20 mouse cellular contexts compared by ENCODE assay signal in genomic region chr1:34812407-34813247, GRCm38 (mm10). TPM values are rescaled to one million over a fixed set of nuclear protein-coding genes. Genes with fewer than 3 reads are reported as not detected.
DNase-seq lines count a peak whose midpoint lies in the region; ATAC-seq and TF ChIP-seq lines count a peak whose summit lies in the region.
"Had no signal": no experiment of that assay in that cellular context is flagged by ENCODE, and none has a peak within 500 bp of the region (broad histone marks: within the 10 kb centered on the region; RNA-seq: fewer than 3 reads in every experiment).

No protein-coding gene starts in this region.

- no peak overlapping the region for H3K27ac ChIP-seq in heart, postnatal 0 days (ENCODE audit: low read depth)
- no peak overlapping the region for H3K27ac ChIP-seq in liver, postnatal 0 days (ENCODE audit: low read depth)
- H3K27ac ChIP-seq in ES-Bruce4 (ENCODE audit: insufficient read depth, low read length), result no peak overlapping the region
- no peak overlapping the region for H3K27ac ChIP-seq in intestine, postnatal 0 days (ENCODE audit: low read depth, low read length)
- H3K27ac ChIP-seq: embryonic facial prominence, embryonic 12.5 days; heart, embryonic 13.5 days; limb, embryonic 12.5 days; midbrain, embryonic 12.5 days had no signal

- 92% methylated on average over 13 of the region's 13 CpGs for WGBS in heart, postnatal 0 days
- 86% methylated on average over 12 of the region's 13 CpGs for WGBS in liver, postnatal 0 days (ENCODE audit: insufficient replicate concordance)
- WGBS in intestine, postnatal 0 days, result 81% methylated on average over 13 of the region's 13 CpGs

- H3K27me3 ChIP-seq in heart, postnatal 0 days (ENCODE audit: control insufficient read depth, insufficient read depth, low read length), result no peaks in the 10 kb centered on the region
- H3K27me3 ChIP-seq in liver, postnatal 0 days (ENCODE audit: insufficient read depth, low read length), result no peaks in the 10 kb centered on the region
- no peaks in the 10 kb centered on the region for H3K27me3 ChIP-seq in ES-Bruce4 (ENCODE audit: control insufficient read depth, insufficient read depth, low read length, poor library complexity, severe bottlenecking)
- no peaks in the 10 kb centered on the region for H3K27me3 ChIP-seq in intestine, postnatal 0 days (replicated peaks; ENCODE audit: control insufficient read depth, insufficient read depth, low read length)
- H3K27me3 ChIP-seq: embryonic facial prominence, embryonic 12.5 days; heart, embryonic 13.5 days; limb, embryonic 12.5 days; midbrain, embryonic 12.5 days had no signal

- peak; percentile 19; the same call in 1 of the 2 replicates for TF ChIP-seq CTCF in heart, postnatal 0 days (IDR thresholded peaks at IDR 0.05; ENCODE audit: low read depth)
- TF ChIP-seq CTCF in liver, postnatal 0 days (IDR thresholded peaks at IDR 0.05; ENCODE audit: low read depth), result peak; percentile 38; the same call in 1 of the 2 replicates
- TF ChIP-seq CTCF in ES-Bruce4 (IDR thresholded peaks at IDR 0.05; ENCODE audit: low read depth, low read length), result peak; percentile 25
- peak; percentile 62 for TF ChIP-seq CTCF in intestine, postnatal 0 days (IDR thresholded peaks at IDR 0.05; ENCODE audit: low read depth)

- no peaks in the 10 kb centered on the region for H3K4me1 ChIP-seq in heart, postnatal 0 days (ENCODE audit: control insufficient read depth, insufficient read depth)
- no peaks in the 10 kb centered on the region for H3K4me1 ChIP-seq in liver, postnatal 0 days (ENCODE audit: insufficient read depth)
- no peaks in the 10 kb centered on the region for H3K4me1 ChIP-seq in ES-Bruce4 (ENCODE audit: control insufficient read depth, insufficient read depth, low read length)
- H3K4me1 ChIP-seq in intestine, postnatal 0 days (replicated peaks; ENCODE audit: control insufficient read depth, insufficient read depth, low read length), result no peaks in the 10 kb centered on the region
- H3K4me1 ChIP-seq: embryonic facial prominence, embryonic 12.5 days; limb, embryonic 12.5 days; midbrain, embryonic 12.5 days had no signal

- no peak overlapping the region for H3K9ac ChIP-seq in heart, postnatal 0 days (replicated peaks; ENCODE audit: low read depth, low read length)
- H3K9ac ChIP-seq in liver, postnatal 0 days (replicated peaks), result no peak overlapping the region
- H3K9ac ChIP-seq in ES-Bruce4 (ENCODE audit: low read depth, poor library complexity, severe bottlenecking), result no peak overlapping the region
- H3K9ac ChIP-seq in intestine, postnatal 0 days (ENCODE audit: low read depth, low read length), result no peak overlapping the region
- H3K9ac ChIP-seq: embryonic facial prominence, embryonic 12.5 days; forebrain, postnatal 0 days; heart, embryonic 13.5 days; limb, embryonic 12.5 days; midbrain, embryonic 12.5 days had no signal

- no peak overlapping the region for H3K4me2 ChIP-seq in heart, postnatal 0 days (ENCODE audit: low read depth, low read length)
- H3K4me2 ChIP-seq in liver, postnatal 0 days (ENCODE audit: low read depth, low read length), result no peak overlapping the region
- no peak overlapping the region for H3K4me2 ChIP-seq in intestine, postnatal 0 days (replicated peaks; ENCODE audit: low read depth)
- H3K4me2 ChIP-seq: embryonic facial prominence, embryonic 12.5 days; heart, embryonic 13.5 days; limb, embryonic 12.5 days; midbrain, embryonic 12.5 days had no signal

- H3K4me3 ChIP-seq in heart, postnatal 0 days (ENCODE audit: low read depth, low read length), result no peak overlapping the region
- no peak overlapping the region for H3K4me3 ChIP-seq in liver, postnatal 0 days (ENCODE audit: low read depth, low read length)
- no peak overlapping the region for H3K4me3 ChIP-seq in ES-Bruce4 (ENCODE audit: low read depth, low read length)
- H3K4me3 ChIP-seq in intestine, postnatal 0 days (ENCODE audit: low read depth, low read length), result no peak overlapping the region
- H3K4me3 ChIP-seq: embryonic facial prominence, embryonic 12.5 days; heart, embryonic 13.5 days; limb, embryonic 12.5 days; midbrain, embryonic 12.5 days; myocyte had no signal

- no peak for ATAC-seq in heart, postnatal 0 days (ENCODE audit: insufficient read depth, low read depth)
- no peak for ATAC-seq in liver, postnatal 0 days
- peak; percentile 58; the same call in 1 of the 2 replicates for ATAC-seq in intestine, postnatal 0 days
- ATAC-seq: activated CD4-positive, CD25-positive, alpha-beta regulatory T cell, adult 4 months had no signal

- DNase-seq in heart, postnatal 0 days (ENCODE audit: low spot score), result no peak
- no peak for DNase-seq in heart, postnatal 4 days
- DNase-seq in liver, postnatal 0 days, result no peak
- DNase-seq in liver (no peak), adipocyte (ENCODE audit: low spot score) (no peak)
- DNase-seq in heart, postnatal 25 days (ENCODE audit: low spot score), result no peak
- DNase-seq: cerebellum, adult 11 months; forebrain, postnatal 0 days; gastrocnemius, postnatal 36 days; kidney, adult 11 months; lung, postnatal 14 days; right cerebral cortex, postnatal 25 days had no signal

- H3K9me3 ChIP-seq in heart, postnatal 0 days (replicated peaks; ENCODE audit: control insufficient read depth, low read length), result no peaks in the 10 kb centered on the region
- H3K9me3 ChIP-seq in liver, postnatal 0 days (ENCODE audit: low read length), result no peaks in the 10 kb centered on the region
- H3K9me3 ChIP-seq in ES-Bruce4 (replicated peaks; ENCODE audit: control insufficient read depth, insufficient read depth, low read length, poor library complexity, severe bottlenecking), result no peaks in the 10 kb centered on the region
- H3K9me3 ChIP-seq in intestine, postnatal 0 days (ENCODE audit: control insufficient read depth), result no peaks in the 10 kb centered on the region
- H3K9me3 ChIP-seq: embryonic facial prominence, embryonic 12.5 days; heart, embryonic 13.5 days; limb, embryonic 12.5 days; midbrain, embryonic 12.5 days had no signal

- intact Hi-C loops in heart, postnatal 25 days (cut with DNase I), result no loop called here

- TF ChIP-seq POLR2A in ES-Bruce4 (IDR thresholded peaks at IDR 0.05; ENCODE audit: insufficient read depth, low read length), result no peak

- peaks cover 64% of the 10 kb centered on the region for H3K36me3 ChIP-seq in heart, postnatal 0 days (replicated peaks; ENCODE audit: control insufficient read depth, insufficient read depth, low read length)
- H3K36me3 ChIP-seq in liver, postnatal 0 days (replicated peaks; ENCODE audit: insufficient read depth, low read length), result peaks cover 46% of the 10 kb centered on the region
- peaks cover 6% of the 10 kb centered on the region for H3K36me3 ChIP-seq in ES-Bruce4 (ENCODE audit: control insufficient read depth, insufficient read depth, low read length, poor library complexity, severe bottlenecking)
- H3K36me3 ChIP-seq in intestine, postnatal 0 days (ENCODE audit: control insufficient read depth, insufficient read depth), result peaks cover 66% of the 10 kb centered on the region

- no peak for TF ChIP-seq EP300 in heart, postnatal 0 days (IDR thresholded peaks at IDR 0.05; ENCODE audit: low read depth)
- no peak for TF ChIP-seq EP300 in liver, postnatal 0 days (IDR thresholded peaks at IDR 0.05; ENCODE audit: low read depth)
- TF ChIP-seq EP300 in ES-Bruce4 (IDR thresholded peaks at IDR 0.05; ENCODE audit: insufficient read depth, low read depth, low read length), result no peak

RNA-seq across cellular contexts. Expression of gene Fam168b, which starts 30.2 kb away (rescaled TPM):
- 83.3 and 96.0 TPM in 2 replicates for total RNA-seq in heart, postnatal 0 days (2014; rRNA removed; ENCODE audit: low replicate concordance)
- polyA plus RNA-seq in heart, postnatal 0 days (2015; fragmentation: Nextera tagmentation; extraction: Ambion mirVana), result 18.9 and 21.5 TPM in 2 replicates
- 10 to 100 TPM; 83.2 to 89.8 TPM for total RNA-seq in heart, postnatal 4 days (2021)
- 9.6 and 11.3 TPM in 2 replicates for polyA plus RNA-seq in liver, postnatal 0 days (2015; fragmentation: Nextera tagmentation; extraction: Ambion mirVana)
- polyA plus RNA-seq in ES-Bruce4 (2011; ENCODE audit: insufficient read depth, insufficient read length, low read depth, missing spikeins), result 65.3 and 71.4 TPM in 2 replicates
- polyA plus RNA-seq in intestine, postnatal 0 days (2015; fragmentation: Nextera tagmentation; extraction: Ambion mirVana), result 22.4 and 23.6 TPM in 2 replicates
- 10 to 100 TPM; 43.0 to 45.3 TPM for total RNA-seq in heart, postnatal 25 days (2021)

RNA-seq across cellular contexts. Expression of gene Plekhb2, which starts 37.1 kb away (rescaled TPM):
- total RNA-seq in heart, postnatal 0 days (2014; rRNA removed; ENCODE audit: low replicate concordance), result 78.5 and 79.3 TPM in 2 replicates
- 65.4 and 67.2 TPM in 2 replicates for polyA plus RNA-seq in heart, postnatal 0 days (2015; fragmentation: Nextera tagmentation; extraction: Ambion mirVana)
- 10 to 100 TPM; 67.0 to 73.6 TPM for total RNA-seq in heart, postnatal 4 days (2021)
- 9.2 and 10.1 TPM in 2 replicates for polyA plus RNA-seq in liver, postnatal 0 days (2015; fragmentation: Nextera tagmentation; extraction: Ambion mirVana)
- 23.0 and 33.3 TPM in 2 replicates for polyA plus RNA-seq in ES-Bruce4 (2011; ENCODE audit: insufficient read depth, insufficient read length, low read depth, missing spikeins)
- polyA plus RNA-seq in intestine, postnatal 0 days (2015; fragmentation: Nextera tagmentation; extraction: Ambion mirVana), result 191 and 206 TPM in 2 replicates
- 100 to 1,000 TPM; 102 to 114 TPM for total RNA-seq in heart, postnatal 25 days (2021)
